Mouse (Mus musculus) limb, embryonic 10.5 days (tissue): Measurements from ENCODE around the gene Spout1. TPM values are rescaled to one million over a fixed set of nuclear protein-coding genes. Genes with fewer than 3 reads are reported as not detected.
A peak's percentile ranks its signal among the peaks of the same experiment; 100 is the strongest.
"Not testable (repeated sequence)": the region's sequence is repeated elsewhere in the genome, so short reads cannot be mapped to it uniquely, and the experiment has no call there.

Source experiments
- DNase-seq: peaks from one replicate; pipeline ENCODE4 v3.0.0-alpha.2; 2017; ENCODE audit warnings: low spot score
- H3K27ac ChIP-seq: fragments of 300-500 bp; sonication (generic); 2 replicates; pipeline ENCODE4 v1.5.1; 2016; ENCODE audit warnings: mild to moderate bottlenecking
- H3K27me3 ChIP-seq: fragments of 300-500 bp; sonication (generic); 2 replicates; pipeline ENCODE4 v1.6.1; 2016; ENCODE audit warnings: low read depth, mild to moderate bottlenecking; ENCODE audit not compliant: poor library complexity, severe bottlenecking
- H3K36me3 ChIP-seq: fragments of 300-500 bp; sonication (generic); 2 replicates; pipeline ENCODE4 v1.6.1; 2016; ENCODE audit warnings: mild to moderate bottlenecking, moderate library complexity
- H3K4me1 ChIP-seq: fragments of 300-500 bp; sonication (generic); 2 replicates; pipeline ENCODE4 v1.6.1; 2016
- H3K4me3 ChIP-seq: fragments of 300-500 bp; sonication (generic); 2 replicates; pipeline ENCODE4 v1.5.1; 2016; ENCODE audit warnings: mild to moderate bottlenecking, moderate library complexity
- H3K9me3 ChIP-seq: fragments of 300-500 bp; sonication (generic); replicated peaks from 2 replicates; pipeline ENCODE4 v1.6.1; 2016; ENCODE audit warnings: mild to moderate bottlenecking
- WGBS: fragments of 180-500 bp; shearing (Covaris S2); methylation state at CpG from one replicate; pipeline ENCODE4 v1.1.7; 2016; 5-methylcytosine and 5-hydroxymethylcytosine counted together
- polyA plus RNA-seq: library from polyadenylated mRNA; unstranded; fragments of >200 nt; fragmentation: Nextera tagmentation; extraction: Ambion mirVana; gene quantifications from 2 replicates; pipeline ENCODE4 v1.2.1, GENCODE M21; 2016

The Spout1 gene
- polyA plus RNA-seq, 1 experiment from 2014 or later: 107 TPM

DNA sequence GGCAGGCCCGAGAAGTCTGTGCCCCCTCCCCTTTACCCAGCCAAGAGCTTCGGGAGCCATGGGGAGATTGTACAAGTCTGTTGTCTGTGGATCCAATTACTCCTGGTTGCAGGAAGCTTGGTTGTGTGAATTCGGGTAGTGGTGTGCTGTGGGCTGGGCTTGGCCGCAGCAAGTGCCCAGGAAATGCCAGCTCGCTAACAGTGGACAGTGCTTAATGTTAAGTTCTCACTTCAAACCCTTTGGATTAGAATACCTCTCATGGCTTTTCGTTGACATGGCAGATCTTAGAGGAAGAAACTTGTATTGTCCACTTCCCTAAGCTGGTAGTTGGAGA lies 43.9 kb downstream of the Spout1 start:
- H3K36me3 ChIP-seq: peaks cover 43% of the 10 kb centered on the region
- no peaks in the 10 kb centered on the region for H3K9me3 ChIP-seq
- H3K27me3 ChIP-seq: no peaks in the 10 kb centered on the region
- peak; percentile 35 for DNase-seq
- peaks cover 27% of the 10 kb centered on the region for H3K4me1 ChIP-seq
- H3K4me3 ChIP-seq: peak overlapping the region; percentile 88
- peak overlapping the region; percentile 88 for H3K27ac ChIP-seq
- 35% methylated on average over 6 of the region's 6 CpGs for WGBS

- H3K27ac ChIP-seq: peak within 1 kb of the TSS; percentile 88
- WGBS: under 1% methylated on average over 46 of the region's 46 CpGs
- peaks cover 27% of the 10 kb centered on the region for H3K4me1 ChIP-seq
Observed at GRCm38 (mm10) chr2:30133613-30134377, 44.5 kb downstream of the Spout1 start, which contains the start of gene Tbc1d13. Gene Tbc1d13 (plus strand): TSS chr2:30133746.

GRCm38 (mm10) chr2:30132801-30133612 lies 45.3 kb downstream of the Spout1 start:
- no peaks in the 10 kb centered on the region for H3K9me3 ChIP-seq
- peak overlapping the region; percentile 88 for H3K4me3 ChIP-seq
- peaks cover 27% of the 10 kb centered on the region for H3K4me1 ChIP-seq
- H3K36me3 ChIP-seq: peaks cover 32% of the 10 kb centered on the region
- DNase-seq: no peak
- H3K27me3 ChIP-seq: no peaks in the 10 kb centered on the region
- H3K27ac ChIP-seq: peak overlapping the region; percentile 88
- WGBS: 34% methylated on average over 16 of the region's 16 CpGs

More at GRCm38 (mm10) chr2:30133613-30134377, 44.5 kb downstream of the Spout1 start, which contains the start of gene Tbc1d13:
- DNase-seq: peak; percentile 98
- Histone ChIP-seq H3K27me3 (no peaks in the 10 kb centered on the region), H3K4me3 (peak within 1 kb of the TSS; percentile 88), H3K9me3 (no peaks in the 10 kb centered on the region), H3K36me3 (peaks cover 40% of the 10 kb centered on the region)

- peaks cover 14% of the 10 kb centered on the region for H3K36me3 ChIP-seq
- H3K27ac ChIP-seq, H3K4me3 ChIP-seq, H3K27me3 ChIP-seq, DNase-seq, H3K9me3 ChIP-seq: not testable (repeated sequence)
- WGBS: 67% methylated on average over 5 of the region's 5 CpGs
- peaks cover 27% of the 10 kb centered on the region for H3K4me1 ChIP-seq
Observed at GRCm38 (mm10) chr2:30131240-30131639, 47.0 kb downstream of the Spout1 start.

- Histone ChIP-seq H3K36me3 (peaks cover 3% of the 10 kb centered on the region), H3K27ac (no peak overlapping the region), H3K9me3 (no peaks in the 10 kb centered on the region), H3K27me3 (no peaks in the 10 kb centered on the region), H3K4me3 (no peak overlapping the region), H3K4me1 (peaks cover 26% of the 10 kb centered on the region)
- DNase-seq: no peak
- 89% methylated on average over 4 of the region's 4 CpGs for WGBS
Observed at GRCm38 (mm10) chr2:30130156-30130555, 48.1 kb downstream of the Spout1 start.

DNA sequence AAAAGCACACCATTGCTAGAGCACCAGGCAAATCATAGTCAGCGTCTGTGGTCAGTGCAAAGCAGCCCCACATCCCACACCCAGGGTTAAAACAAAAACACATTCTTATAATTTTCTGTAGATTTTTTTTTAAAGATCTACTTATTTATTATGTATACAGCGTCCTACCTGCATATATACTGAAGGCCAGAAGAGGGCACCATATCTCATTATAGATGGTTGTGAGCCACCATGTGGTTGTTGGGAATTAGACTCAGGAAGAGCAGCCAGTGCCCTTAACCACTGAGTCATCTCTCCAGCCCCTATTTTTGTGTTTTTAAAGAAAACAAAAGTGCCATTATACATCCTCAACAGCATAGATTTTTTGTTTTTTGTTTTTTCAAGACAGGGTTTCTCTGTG lies 49.5 kb downstream of the Spout1 start:
- H3K4me1 ChIP-seq: peaks cover 19% of the 10 kb centered on the region
- no peaks in the 10 kb centered on the region for H3K36me3 ChIP-seq
- no peak overlapping the region for H3K4me3 ChIP-seq
- no peak overlapping the region for H3K27ac ChIP-seq
- WGBS: 34% methylated on average over 2 of the region's 2 CpGs
- DNase-seq: no peak
- no peaks in the 10 kb centered on the region for H3K27me3 ChIP-seq
- H3K9me3 ChIP-seq: no peaks in the 10 kb centered on the region

DNA sequence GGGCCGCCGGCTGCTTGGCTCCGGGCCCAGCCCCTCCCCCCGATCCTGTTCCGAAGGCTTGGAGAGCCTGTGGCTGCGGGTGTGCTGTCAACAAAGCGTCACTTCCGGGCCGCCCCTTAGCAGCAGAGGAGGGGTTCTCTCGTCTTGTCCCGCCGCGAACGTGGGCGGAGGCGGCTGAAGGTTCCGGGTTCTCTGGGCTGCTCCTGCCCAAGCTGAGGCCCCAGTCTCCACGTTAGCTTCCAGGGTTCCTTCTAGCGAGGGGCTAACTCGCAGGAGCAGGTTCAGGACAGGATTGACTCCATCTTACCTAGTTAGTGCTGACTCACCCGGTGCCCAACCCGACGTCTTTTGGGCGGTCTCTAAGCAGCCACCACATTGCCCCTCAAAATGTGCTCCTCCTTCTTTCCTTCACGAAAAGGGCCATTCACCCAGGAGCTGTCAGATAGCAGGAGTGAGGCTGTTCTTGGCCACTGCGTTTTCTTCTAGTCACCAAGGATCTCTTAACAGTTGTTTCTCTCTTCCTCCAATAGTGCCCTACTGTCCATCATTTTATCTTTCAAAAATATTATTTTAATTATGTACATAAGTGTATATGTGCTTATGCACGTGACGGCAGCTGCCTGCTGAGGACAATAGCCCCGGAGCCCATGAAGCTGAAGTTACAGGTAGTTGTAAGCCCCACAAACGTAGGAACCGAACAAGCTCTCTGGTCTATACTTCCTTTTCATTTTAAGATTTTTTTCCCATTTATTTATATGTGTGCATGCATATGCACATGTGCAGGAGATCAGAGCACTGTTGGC lies 53.6 kb downstream of the Spout1 start, which contains the start of gene Zer1:
TSS of gene Zer1 (minus strand) at position 114 of the 803 bp plus-strand sequence.
- Histone ChIP-seq H3K36me3 (peaks cover 4% of the 10 kb centered on the region; the same call in 1 of the 2 replicates), H3K4me1 (peaks cover 19% of the 10 kb centered on the region), H3K4me3 (peak within 1 kb of the TSS; percentile 81), H3K27me3 (no peaks in the 10 kb centered on the region), H3K27ac (peak within 1 kb of the TSS; percentile 91), H3K9me3 (no peaks in the 10 kb centered on the region)
- DNase-seq: peak; percentile 95
- 11% methylated on average over 31 of the region's 31 CpGs for WGBS

DNA sequence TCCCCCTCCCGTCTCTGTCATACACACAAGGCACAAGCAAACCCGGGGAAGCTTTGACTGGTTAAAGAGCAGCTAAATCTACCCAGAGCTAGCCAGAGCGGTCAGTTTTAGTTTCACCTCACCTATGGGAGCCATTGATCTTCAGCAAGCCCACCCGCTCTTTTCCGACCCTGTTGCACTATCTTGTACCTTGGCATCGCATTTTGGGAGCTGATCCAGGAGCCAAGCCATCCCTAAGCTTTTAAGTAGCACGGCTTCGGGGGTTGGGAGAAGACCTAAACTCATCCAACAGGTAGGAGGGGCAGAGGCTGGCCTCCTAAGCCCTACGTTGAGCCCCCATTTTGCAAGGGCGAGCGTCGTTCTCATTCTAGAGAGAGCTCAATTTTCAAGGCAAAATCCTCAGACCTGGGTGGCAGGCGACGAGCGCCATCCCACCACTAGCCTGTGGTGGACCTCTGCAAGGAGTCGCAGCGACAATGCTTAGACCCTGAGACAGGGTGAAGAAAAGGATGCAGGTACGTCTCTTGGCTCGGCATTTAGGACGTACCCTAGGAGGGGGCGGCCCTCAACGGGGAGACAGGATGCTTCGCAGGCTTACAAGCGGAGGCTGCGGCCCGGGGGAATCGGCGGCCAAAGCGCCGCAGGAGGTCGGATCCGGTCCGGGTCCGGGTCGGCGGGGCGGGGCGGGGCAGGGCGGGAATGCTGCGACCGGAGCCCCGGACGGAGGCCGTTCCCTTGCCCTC lies 54.4 kb downstream of the Spout1 start:
- WGBS: 2% methylated on average over 41 of the region's 44 CpGs

More for the DNA sequence above, 54.4 kb downstream of the Spout1 start:
- peak overlapping the region; percentile 81 for H3K4me3 ChIP-seq
- no peak for DNase-seq
- H3K4me1 ChIP-seq: peaks cover 23% of the 10 kb centered on the region
- H3K36me3 ChIP-seq: peaks cover 4% of the 10 kb centered on the region; the same call in 1 of the 2 replicates
- H3K27ac ChIP-seq: peak overlapping the region; percentile 91
- H3K27me3 ChIP-seq: no peaks in the 10 kb centered on the region
- H3K9me3 ChIP-seq: no peaks in the 10 kb centered on the region

Other genes starting within 250 kb of the Spout1 start
- 75.8 and 86.9 TPM in 2 replicates for gene Gle1, start 243.0 kb downstream of the Spout1 start, polyA plus RNA-seq
- 70.6 and 80.4 TPM in 2 replicates for gene Sptan1, start 212.9 kb downstream of the Spout1 start, polyA plus RNA-seq
- 38.6 and 45.0 TPM in 2 replicates for gene Wdr34, start 129.6 kb downstream of the Spout1 start, polyA plus RNA-seq
- 854 and 929 TPM in 2 replicates for gene Set, start 121.1 kb downstream of the Spout1 start, polyA plus RNA-seq
- 13.5 and 14.7 TPM in 2 replicates for gene Pkn3, start 100.8 kb downstream of the Spout1 start, polyA plus RNA-seq
- 35.6 and 37.2 TPM in 2 replicates for gene Zdhhc12, start 84.8 kb downstream of the Spout1 start, polyA plus RNA-seq
- 6.5 and 9.3 TPM in 2 replicates for gene Zer1, start 53.9 kb downstream of the Spout1 start, polyA plus RNA-seq
- 6.8 and 8.1 TPM in 2 replicates for gene Tbc1d13, start 44.7 kb downstream of the Spout1 start, polyA plus RNA-seq
- gene Endog, start 7.0 kb downstream of the Spout1 start, polyA plus RNA-seq: 15.2 and 19.5 TPM in 2 replicates
- 7.5 and 8.4 TPM in 2 replicates for gene Kyat1, start 27.4 kb upstream of the Spout1 start, polyA plus RNA-seq
- 44.4 and 46.0 TPM in 2 replicates for gene Lrrc8a, start 59.3 kb upstream of the Spout1 start, polyA plus RNA-seq
- 0.04 and 0.08 TPM in 2 replicates for gene Gm28035, start 62.1 kb upstream of the Spout1 start, polyA plus RNA-seq
- 1.4 and 3.3 TPM in 2 replicates for gene Phyhd1, start 87.7 kb upstream of the Spout1 start, polyA plus RNA-seq
- gene Gm28038, start 102.6 kb upstream of the Spout1 start, polyA plus RNA-seq: not detected in 2 replicates
- 26.8 and 27.5 TPM in 2 replicates for gene Dolk, start 107.9 kb upstream of the Spout1 start, polyA plus RNA-seq
- 74.4 and 77.1 TPM in 2 replicates for gene Nup188, start 107.9 kb upstream of the Spout1 start, polyA plus RNA-seq
- 76.5 and 90.3 TPM in 2 replicates for gene Sh3glb2, start 180.9 kb upstream of the Spout1 start, polyA plus RNA-seq
- 30.8 and 33.3 TPM in 2 replicates for gene Miga2, start 185.8 kb upstream of the Spout1 start, polyA plus RNA-seq
- 37.6 and 45.4 TPM in 2 replicates for gene Dolpp1, start 213.8 kb upstream of the Spout1 start, polyA plus RNA-seq
- gene Crat, start 237.4 kb upstream of the Spout1 start, polyA plus RNA-seq: 21.9 and 22.9 TPM in 2 replicates
- gene Ptpa, start 237.6 kb upstream of the Spout1 start, polyA plus RNA-seq: 172 and 177 TPM in 2 replicates